ENCODE assay signal across 8 mouse cellular contexts in genomic region chr1:92934182-92934827, GRCm38 (mm10). TPM values are rescaled to one million over a fixed set of nuclear protein-coding genes. Genes with fewer than 3 reads are reported as not detected.
A peak's percentile ranks its signal among the peaks of the same experiment; 100 is the strongest.
DNase-seq lines count a peak whose midpoint lies in the region; ATAC-seq lines count a peak whose summit lies in the region.

Capn10 (plus strand) TSS chr1:92934376.

- WGBS in hindbrain, embryonic 11.5 days: under 1% methylated on average over 45 of the region's 45 CpGs

- peak within 1 kb of the TSS; percentile 72 for H3K4me2 ChIP-seq in hindbrain, embryonic 11.5 days (replicated peaks; ENCODE audit: low read depth, low read length)

- H3K27me3 ChIP-seq in hindbrain, embryonic 11.5 days (ENCODE audit: control insufficient read depth, insufficient read depth, low read length): no peaks in the 10 kb centered on the region

- peak within 1 kb of the TSS; percentile 75 for H3K9ac ChIP-seq in hindbrain, embryonic 11.5 days (ENCODE audit: low read depth, low read length)

- peak within 1 kb of the TSS; percentile 72 for H3K4me3 ChIP-seq in hindbrain, embryonic 11.5 days (ENCODE audit: low read depth, low read length)

- H3K9me3 ChIP-seq in hindbrain, embryonic 11.5 days (ENCODE audit: control insufficient read depth, low read length): no peaks in the 10 kb centered on the region

- peak; percentile 97 for DNase-seq in Muller cell, postnatal 12 days (ENCODE audit: inconsistent ontology term)
- DNase-seq in cerebellum, adult 9-11 months: peak; percentile 97
- peak; percentile 96 to 97 for DNase-seq in frontal cortex, adult 2 months (ENCODE audit: extremely low spot score in 1 of 2, low spot score in 1 of 2)
- DNase-seq in hindbrain, embryonic 11.5 days (ENCODE audit: low spot score): peak; percentile 95
- peak; percentile 89 to 92 for DNase-seq in layer of hippocampus, postnatal 10 days (ENCODE audit: low spot score in 2 of 2)
- DNase-seq in lung, postnatal 10 days: peak; percentile 96
- peak; percentile 87 for DNase-seq in ovary, postnatal 36 days (ENCODE audit: low spot score)
- peak; percentile 90 for DNase-seq in thymus, postnatal 25 days

- 0 out of 2 replicates have a peak, but pooled peaks cover 2% of the 10 kb centered on the region for H3K36me3 ChIP-seq in hindbrain, embryonic 11.5 days (ENCODE audit: control insufficient read depth, insufficient read depth, low read length)

- no peaks in the 10 kb centered on the region for H3K4me1 ChIP-seq in hindbrain, embryonic 11.5 days (replicated peaks; ENCODE audit: control insufficient read depth, insufficient read depth, low read length)

- peak within 1 kb of the TSS; percentile 98 for H3K27ac ChIP-seq in hindbrain, embryonic 11.5 days (ENCODE audit: low read depth, low read length)

- peak; percentile 100 for ATAC-seq in hindbrain, embryonic 11.5 days (ENCODE audit: low FRiP score)

RNA-seq across cellular contexts. Expression of gene Capn10, which starts in this region (rescaled TPM):
- polyA plus RNA-seq in frontal cortex, adult 2 months (2012; rRNA removed): 35.3 and 39.4 TPM in 2 replicates
- polyA plus RNA-seq in hindbrain, embryonic 11.5 days (2014; fragmentation: Nextera tagmentation; extraction: Ambion mirVana): 32.3 and 40.9 TPM in 2 replicates
- 10 to 100 TPM; 50.7 to 55.1 TPM for total RNA-seq in layer of hippocampus, postnatal 10 days (2021)

Comparison
In these comparisons a context has a peak if more than half of its experiments do, and no peak if none do; other contexts are left out.
1. Peak in every context shown above with its lines: DNase-seq, ATAC-seq, H3K4me3 ChIP-seq and H3K27ac ChIP-seq.